Comparison of ENCODE assay signal across 24 mouse cellular contexts in genomic region chr1:89237696-89238095, GRCm38 (mm10).
DNase-seq lines count a peak whose midpoint lies in the region; ATAC-seq and TF ChIP-seq lines count a peak whose summit lies in the region.
"Had no signal": no experiment of that assay in that cellular context is flagged by ENCODE, and none has a peak within 500 bp of the region (broad histone marks: within the 10 kb centered on the region; RNA-seq: fewer than 3 reads in every experiment).

No protein-coding gene starts in this region.

- DNase-seq in embryonic facial prominence, embryonic 14.5 days (ENCODE audit: low spot score): peak; percentile 8
- no peak for DNase-seq in embryonic facial prominence, embryonic 10.5 days (ENCODE audit: low spot score)
- DNase-seq in layer of hippocampus, adult 11-12 months (ENCODE audit: low spot score): peak; percentile 50
- DNase-seq in layer of hippocampus, postnatal 25 days (ENCODE audit: extremely low spot score in 1 of 2, low spot score in 1 of 2): no peak
- DNase-seq in retina, postnatal 1 day: peak; percentile 49
- no peak for DNase-seq in retina, embryonic 14.5 days (ENCODE audit: low spot score)
- peak; percentile 79 for DNase-seq in forebrain, postnatal 0 days
- DNase-seq in lung, postnatal 14 days: no peak
- DNase-seq: adrenal gland, postnatal 25 days; cerebellum, adult 18-20 months; gastrocnemius, postnatal 36 days; heart, adult 2 months; kidney, adult 18-20 months; left cerebral cortex, postnatal 4 days; lung, embryonic 14.5 days; lung, postnatal 36 days had no signal

- no peak overlapping the region for H3K4me3 ChIP-seq in embryonic facial prominence, embryonic 14.5 days (ENCODE audit: low read depth, low read length)
- no peak overlapping the region for H3K4me3 ChIP-seq in embryonic facial prominence, embryonic 10.5 days
- no peak overlapping the region for H3K4me3 ChIP-seq in forebrain, postnatal 0 days (ENCODE audit: low read depth, low read length)
- H3K4me3 ChIP-seq: heart, adult 2 months; hindbrain, embryonic 13.5 days; limb, embryonic 15.5 days; megakaryocyte, embryonic 14.5 days; midbrain, embryonic 13.5 days had no signal

- 74% methylated on average over 5 of the region's 5 CpGs for WGBS in embryonic facial prominence, embryonic 14.5 days
- 77% methylated on average over 5 of the region's 5 CpGs for WGBS in embryonic facial prominence, embryonic 10.5 days
- WGBS in forebrain, postnatal 0 days: 49% methylated on average over 5 of the region's 5 CpGs

- H3K9me3 ChIP-seq in embryonic facial prominence, embryonic 14.5 days (ENCODE audit: control insufficient read depth, low read length): no peaks in the 10 kb centered on the region
- H3K9me3 ChIP-seq in embryonic facial prominence, embryonic 10.5 days: no peaks in the 10 kb centered on the region
- no peaks in the 10 kb centered on the region for H3K9me3 ChIP-seq in forebrain, postnatal 0 days (ENCODE audit: low read length)
- H3K9me3 ChIP-seq: hindbrain, embryonic 13.5 days; limb, embryonic 15.5 days; megakaryocyte, embryonic 14.5 days; midbrain, embryonic 13.5 days had no signal

- no peak overlapping the region for H3K9ac ChIP-seq in embryonic facial prominence, embryonic 14.5 days (ENCODE audit: low read depth, low read length)
- no peak overlapping the region for H3K9ac ChIP-seq in forebrain, postnatal 0 days
- H3K9ac ChIP-seq: hindbrain, embryonic 13.5 days; limb, embryonic 15.5 days; liver, embryonic 14.5 days; lung, embryonic 14.5 days; midbrain, embryonic 13.5 days had no signal

- H3K36me3 ChIP-seq in embryonic facial prominence, embryonic 14.5 days (ENCODE audit: control insufficient read depth, insufficient read depth, low read length): no peaks in the 10 kb centered on the region
- H3K36me3 ChIP-seq in embryonic facial prominence, embryonic 10.5 days (replicated peaks): no peaks in the 10 kb centered on the region
- H3K36me3 ChIP-seq in forebrain, postnatal 0 days (ENCODE audit: insufficient read depth): no peaks in the 10 kb centered on the region
- H3K36me3 ChIP-seq: hindbrain, embryonic 13.5 days; limb, embryonic 15.5 days; midbrain, embryonic 13.5 days had no signal

- TF ChIP-seq CTCF in forebrain, postnatal 0 days (IDR thresholded peaks at IDR 0.05; ENCODE audit: low read depth): no peak

- H3K4me1 ChIP-seq in embryonic facial prominence, embryonic 14.5 days (ENCODE audit: control insufficient read depth, insufficient read depth, low read length): no peaks in the 10 kb centered on the region
- peaks cover 15% of the 10 kb centered on the region for H3K4me1 ChIP-seq in embryonic facial prominence, embryonic 10.5 days
- 0 out of 2 replicates have a peak, but pooled peaks cover 2% of the 10 kb centered on the region for H3K4me1 ChIP-seq in forebrain, postnatal 0 days (ENCODE audit: insufficient read depth)

- H3K27ac ChIP-seq in embryonic facial prominence, embryonic 14.5 days (replicated peaks; ENCODE audit: low read depth, low read length): no peak overlapping the region
- no peak overlapping the region for H3K27ac ChIP-seq in embryonic facial prominence, embryonic 10.5 days (replicated peaks)
- H3K27ac ChIP-seq in forebrain, postnatal 0 days (ENCODE audit: low read depth, low read length): no peak overlapping the region
- H3K27ac ChIP-seq: heart, adult 2 months; hindbrain, embryonic 13.5 days; limb, embryonic 15.5 days; liver, embryonic 14.5 days; midbrain, embryonic 13.5 days; stomach, postnatal 0 days had no signal

- H3K27me3 ChIP-seq in embryonic facial prominence, embryonic 14.5 days (replicated peaks; ENCODE audit: control insufficient read depth, insufficient read depth, low read length): no peaks in the 10 kb centered on the region
- no peaks in the 10 kb centered on the region for H3K27me3 ChIP-seq in embryonic facial prominence, embryonic 10.5 days (replicated peaks; ENCODE audit: low read depth, poor library complexity, severe bottlenecking)
- H3K27me3 ChIP-seq in forebrain, postnatal 0 days (ENCODE audit: insufficient read depth, low read length): no peaks in the 10 kb centered on the region; the same call in 1 of the 2 replicates

- ATAC-seq in embryonic facial prominence, embryonic 14.5 days (ENCODE audit: low read depth): no peak
- peak; percentile 63 for ATAC-seq in forebrain, postnatal 0 days
- ATAC-seq: CD4-positive, CD25-positive, alpha-beta regulatory T cell, adult 4 months; inflammation-experienced regulatory T-cells, adult 6 months; midbrain, embryonic 13.5 days had no signal

- no peak overlapping the region for H3K4me2 ChIP-seq in embryonic facial prominence, embryonic 14.5 days (ENCODE audit: low read depth, low read length)
- no peak overlapping the region for H3K4me2 ChIP-seq in forebrain, postnatal 0 days (ENCODE audit: low read depth)
- H3K4me2 ChIP-seq: hindbrain, embryonic 13.5 days; limb, embryonic 15.5 days; lung, embryonic 14.5 days; midbrain, embryonic 13.5 days had no signal

Comparison
In these comparisons a context has a peak if more than half of its experiments do, and no peak if none do; other contexts are left out.
1. DNase-seq: peak in embryonic facial prominence, embryonic 14.5 days (single experiment), layer of hippocampus, adult 11-12 months (single experiment), retina, postnatal 1 day (single experiment) and forebrain, postnatal 0 days (single experiment); none in embryonic facial prominence, embryonic 10.5 days (single experiment), layer of hippocampus, postnatal 25 days (0 of 2), retina, embryonic 14.5 days (single experiment) and lung, postnatal 14 days (single experiment).